ENCODE assay signal across 25 mouse cellular contexts in the genomic region with DNA sequence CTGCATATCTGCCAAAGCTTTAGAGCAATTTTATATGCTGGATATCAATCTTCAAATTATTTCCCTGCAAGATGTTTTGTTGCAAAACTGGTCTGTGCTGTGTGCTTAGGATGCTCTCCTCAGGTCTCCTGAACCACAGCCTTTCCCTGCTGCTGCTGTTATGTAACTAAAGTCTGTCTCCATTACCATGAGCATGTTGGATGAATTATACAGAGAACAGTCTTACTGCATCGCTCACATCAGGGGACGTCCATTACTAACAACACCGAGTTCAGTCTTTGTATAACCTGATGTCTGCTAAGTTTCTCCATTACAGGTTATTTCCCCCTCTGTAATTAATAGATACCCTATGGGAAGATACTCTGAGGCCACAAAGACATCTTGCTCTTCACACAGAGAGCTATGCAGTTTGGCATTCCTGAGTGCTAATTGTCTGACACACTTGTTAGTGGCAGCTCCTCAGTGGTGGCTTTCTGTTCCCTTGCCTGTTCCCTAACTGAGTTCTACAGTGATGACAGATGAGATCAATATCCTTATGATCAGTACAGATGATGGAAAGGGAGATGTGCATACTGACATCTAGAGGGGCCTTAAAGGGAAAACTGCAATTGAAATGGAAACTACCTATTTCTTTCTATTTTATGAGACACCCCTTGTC.
DNase-seq lines count a peak whose midpoint lies in the region; ATAC-seq and TF ChIP-seq lines count a peak whose summit lies in the region.
"Had no signal": no experiment of that assay in that cellular context is flagged by ENCODE, and none has a peak within 500 bp of the region (broad histone marks: within the 10 kb centered on the region; RNA-seq: fewer than 3 reads in every experiment).

No protein-coding gene starts in this region.

- H3K9me3 ChIP-seq in hindbrain, embryonic 16.5 days (ENCODE audit: control insufficient read depth, low read length): no peaks in the 10 kb centered on the region
- no peaks in the 10 kb centered on the region for H3K9me3 ChIP-seq in hindbrain, embryonic 10.5 days
- H3K9me3 ChIP-seq in midbrain, embryonic 14.5 days (ENCODE audit: control insufficient read depth, low read length): no peaks in the 10 kb centered on the region
- no peaks in the 10 kb centered on the region for H3K9me3 ChIP-seq in midbrain, embryonic 10.5 days (replicated peaks)
- H3K9me3 ChIP-seq in midbrain, embryonic 16.5 days (replicated peaks; ENCODE audit: control insufficient read depth, low read length, poor library complexity, severe bottlenecking): no peaks in the 10 kb centered on the region
- H3K9me3 ChIP-seq in stomach, postnatal 0 days (ENCODE audit: control insufficient read depth, low read length): no peaks in the 10 kb centered on the region
- H3K9me3 ChIP-seq: embryonic facial prominence, embryonic 13.5 days; forebrain, embryonic 12.5 days; G1E; heart, embryonic 10.5 days; hindbrain, embryonic 13.5 days had no signal

- no peak overlapping the region for H3K4me3 ChIP-seq in hindbrain, embryonic 16.5 days (ENCODE audit: low read length)
- H3K4me3 ChIP-seq in hindbrain, embryonic 10.5 days: no peak overlapping the region
- H3K4me3 ChIP-seq in midbrain, embryonic 14.5 days (replicated peaks; ENCODE audit: low read depth, low read length): no peak overlapping the region
- H3K4me3 ChIP-seq in midbrain, embryonic 10.5 days: no peak overlapping the region
- H3K4me3 ChIP-seq in midbrain, embryonic 16.5 days (ENCODE audit: low read depth, low read length): no peak overlapping the region
- no peak overlapping the region for H3K4me3 ChIP-seq in stomach, postnatal 0 days (ENCODE audit: low read depth, low read length)
- H3K4me3 ChIP-seq: embryonic facial prominence, embryonic 13.5 days; forebrain, embryonic 12.5 days; gastrocnemius, adult 2 months; heart, embryonic 10.5 days; hindbrain, embryonic 13.5 days had no signal

- no peak for DNase-seq in cerebellum, adult 9-11 months
- no peak for DNase-seq in hindbrain, embryonic 10.5 days (ENCODE audit: low spot score)
- peak; percentile 17 for DNase-seq in midbrain, embryonic 14.5 days
- no peak for DNase-seq in midbrain, embryonic 10.5 days (ENCODE audit: low spot score)
- DNase-seq in stomach, postnatal 0 days (ENCODE audit: low spot score): no peak
- DNase-seq: adrenal gland, adult 8-10 months; adrenal gland, postnatal 36 days; B cell, adult 2 months; cerebellum, adult 18-20 months; gastrocnemius, adult 2 months; gastrocnemius, postnatal 36 days; heart, adult 11 months; heart, postnatal 10 days; heart, postnatal 4 days had no signal

- no peak overlapping the region for H3K27ac ChIP-seq in hindbrain, embryonic 16.5 days (ENCODE audit: low read depth, low read length)
- H3K27ac ChIP-seq in hindbrain, embryonic 10.5 days: no peak overlapping the region
- H3K27ac ChIP-seq in midbrain, embryonic 14.5 days (replicated peaks; ENCODE audit: low read depth, low read length): no peak overlapping the region
- H3K27ac ChIP-seq in midbrain, embryonic 10.5 days (replicated peaks): no peak overlapping the region
- H3K27ac ChIP-seq in midbrain, embryonic 16.5 days (ENCODE audit: low read length): no peak overlapping the region; the same call in 1 of the 2 replicates
- no peak overlapping the region for H3K27ac ChIP-seq in stomach, postnatal 0 days (replicated peaks)
- H3K27ac ChIP-seq: embryonic facial prominence, embryonic 13.5 days; forebrain, embryonic 12.5 days; gastrocnemius, adult 2 months; heart, embryonic 10.5 days; hindbrain, embryonic 13.5 days had no signal

- TF ChIP-seq CTCF in stomach, postnatal 0 days (IDR thresholded peaks at IDR 0.05; ENCODE audit: low read depth): no peak

- H3K27me3 ChIP-seq in hindbrain, embryonic 16.5 days (replicated peaks; ENCODE audit: control insufficient read depth, insufficient read depth, low read length): no peaks in the 10 kb centered on the region
- H3K27me3 ChIP-seq in hindbrain, embryonic 10.5 days (ENCODE audit: insufficient read depth, poor library complexity, severe bottlenecking): no peaks in the 10 kb centered on the region
- H3K27me3 ChIP-seq in midbrain, embryonic 14.5 days (ENCODE audit: control insufficient read depth, insufficient read depth, low read length): no peaks in the 10 kb centered on the region
- no peaks in the 10 kb centered on the region for H3K27me3 ChIP-seq in midbrain, embryonic 10.5 days (ENCODE audit: low read depth, poor library complexity, severe bottlenecking)
- H3K27me3 ChIP-seq in midbrain, embryonic 16.5 days (ENCODE audit: control insufficient read depth, insufficient read depth, low read depth, low read length): no peaks in the 10 kb centered on the region
- H3K27me3 ChIP-seq in stomach, postnatal 0 days (ENCODE audit: control insufficient read depth, insufficient read depth, low read length): no peaks in the 10 kb centered on the region
- H3K27me3 ChIP-seq: embryonic facial prominence, embryonic 13.5 days; forebrain, embryonic 12.5 days; hindbrain, embryonic 13.5 days had no signal

- no peak overlapping the region for H3K9ac ChIP-seq in hindbrain, embryonic 16.5 days (ENCODE audit: low read depth, low read length)
- no peak overlapping the region for H3K9ac ChIP-seq in midbrain, embryonic 14.5 days (replicated peaks; ENCODE audit: low read length)
- no peak overlapping the region for H3K9ac ChIP-seq in midbrain, embryonic 16.5 days (ENCODE audit: low read depth, low read length)
- no peak overlapping the region for H3K9ac ChIP-seq in stomach, postnatal 0 days (ENCODE audit: low read length)
- H3K9ac ChIP-seq: embryonic facial prominence, embryonic 13.5 days; forebrain, embryonic 12.5 days; hindbrain, embryonic 13.5 days had no signal

- no peaks in the 10 kb centered on the region for H3K4me1 ChIP-seq in hindbrain, embryonic 16.5 days (ENCODE audit: control insufficient read depth, insufficient read depth, low read depth, low read length)
- H3K4me1 ChIP-seq in hindbrain, embryonic 10.5 days (replicated peaks): no peaks in the 10 kb centered on the region
- H3K4me1 ChIP-seq in midbrain, embryonic 14.5 days (ENCODE audit: control insufficient read depth, insufficient read depth, low read length): no peaks in the 10 kb centered on the region
- H3K4me1 ChIP-seq in midbrain, embryonic 10.5 days: 0 out of 2 replicates have a peak, but pooled peaks cover 4% of the 10 kb centered on the region
- peaks cover 10% of the 10 kb centered on the region for H3K4me1 ChIP-seq in midbrain, embryonic 16.5 days (ENCODE audit: control insufficient read depth, insufficient read depth, low read length)
- no peaks in the 10 kb centered on the region for H3K4me1 ChIP-seq in stomach, postnatal 0 days (replicated peaks; ENCODE audit: control insufficient read depth, insufficient read depth)
- H3K4me1 ChIP-seq: embryonic facial prominence, embryonic 13.5 days; forebrain, embryonic 12.5 days; heart, embryonic 10.5 days had no signal

- TF ChIP-seq EP300 in stomach, postnatal 0 days (optimal IDR thresholded peaks at IDR 0.05): no peak

- no peaks in the 10 kb centered on the region for H3K36me3 ChIP-seq in hindbrain, embryonic 16.5 days (ENCODE audit: control insufficient read depth, insufficient read depth, low read length)
- H3K36me3 ChIP-seq in hindbrain, embryonic 10.5 days: no peaks in the 10 kb centered on the region
- no peaks in the 10 kb centered on the region for H3K36me3 ChIP-seq in midbrain, embryonic 14.5 days (ENCODE audit: control insufficient read depth, insufficient read depth, low read length)
- no peaks in the 10 kb centered on the region for H3K36me3 ChIP-seq in midbrain, embryonic 10.5 days
- H3K36me3 ChIP-seq in midbrain, embryonic 16.5 days (ENCODE audit: control insufficient read depth, insufficient read depth, low read length): no peaks in the 10 kb centered on the region
- H3K36me3 ChIP-seq in stomach, postnatal 0 days (ENCODE audit: control insufficient read depth, insufficient read depth, low read length): no peaks in the 10 kb centered on the region
- H3K36me3 ChIP-seq: embryonic facial prominence, embryonic 13.5 days; forebrain, embryonic 12.5 days; G1E; heart, embryonic 10.5 days; hindbrain, embryonic 13.5 days had no signal

- no peak overlapping the region for H3K4me2 ChIP-seq in hindbrain, embryonic 16.5 days (ENCODE audit: low read length)
- H3K4me2 ChIP-seq in midbrain, embryonic 14.5 days (ENCODE audit: low read length): no peak overlapping the region
- H3K4me2 ChIP-seq in midbrain, embryonic 16.5 days (ENCODE audit: low read length): no peak overlapping the region
- H3K4me2 ChIP-seq in stomach, postnatal 0 days (replicated peaks; ENCODE audit: low read depth): no peak overlapping the region
- H3K4me2 ChIP-seq: embryonic facial prominence, embryonic 13.5 days; forebrain, embryonic 12.5 days; hindbrain, embryonic 13.5 days had no signal

- ATAC-seq in cerebellum, adult (ENCODE audit: insufficient number of reproducible peaks, low FRiP score, low TSS enrichment): peak; percentile 72; the same call in 1 of the 2 replicates
- ATAC-seq in hindbrain, embryonic 16.5 days: 0 out of 2 replicates have a peak, but pooled peaks have one; percentile 30
- no peak for ATAC-seq in midbrain, embryonic 14.5 days (ENCODE audit: low FRiP score, low TSS enrichment)
- ATAC-seq in midbrain, embryonic 16.5 days: peak; percentile 56; the same call in 1 of the 2 replicates
- ATAC-seq in stomach, postnatal 0 days (ENCODE audit: low FRiP score, low TSS enrichment): no peak
- ATAC-seq: CD4-positive, CD25-positive, alpha-beta regulatory T cell, adult 4 months; forebrain, embryonic 16.5 days; inflammation-experienced regulatory T-cells, adult 6 months had no signal

- WGBS in hindbrain, embryonic 16.5 days: 71% methylated on average over 3 of the region's 3 CpGs
- WGBS in hindbrain, embryonic 10.5 days: 85% methylated on average over 3 of the region's 3 CpGs
- WGBS in midbrain, embryonic 14.5 days: 79% methylated on average over 3 of the region's 3 CpGs
- 76% methylated on average over 3 of the region's 3 CpGs for WGBS in midbrain, embryonic 10.5 days
- 59% methylated on average over 3 of the region's 3 CpGs for WGBS in midbrain, embryonic 16.5 days
- WGBS in stomach, postnatal 0 days: 83% methylated on average over 3 of the region's 3 CpGs

Comparison
In these comparisons a context has a peak if more than half of its experiments do, and no peak if none do; other contexts are left out.
1. ATAC-seq: peak in cerebellum, adult (single experiment), hindbrain, embryonic 16.5 days (single experiment) and midbrain, embryonic 16.5 days (single experiment); none in midbrain, embryonic 14.5 days (single experiment) and stomach, postnatal 0 days (single experiment).